Mouse (Mus musculus) E14TG2a.4 (cell line): ENCODE data around the gene Abcb5.

Experiments
- CTCF ChIP-seq: conservative IDR thresholded peaks from 2 replicates; pipeline ENCODE4 v1.5.1; 2014; ENCODE audit warnings: low read length
- NANOG ChIP-seq: IDR thresholded peaks from 2 replicates; pipeline ENCODE4 v1.6.1; 2014; ENCODE audit warnings: borderline replicate concordance, low read length, mixed read lengths
- POU5F1 ChIP-seq: IDR thresholded peaks from 2 replicates; pipeline ENCODE4 v1.6.1; 2014; ENCODE audit warnings: low read length, borderline replicate concordance

DNA sequence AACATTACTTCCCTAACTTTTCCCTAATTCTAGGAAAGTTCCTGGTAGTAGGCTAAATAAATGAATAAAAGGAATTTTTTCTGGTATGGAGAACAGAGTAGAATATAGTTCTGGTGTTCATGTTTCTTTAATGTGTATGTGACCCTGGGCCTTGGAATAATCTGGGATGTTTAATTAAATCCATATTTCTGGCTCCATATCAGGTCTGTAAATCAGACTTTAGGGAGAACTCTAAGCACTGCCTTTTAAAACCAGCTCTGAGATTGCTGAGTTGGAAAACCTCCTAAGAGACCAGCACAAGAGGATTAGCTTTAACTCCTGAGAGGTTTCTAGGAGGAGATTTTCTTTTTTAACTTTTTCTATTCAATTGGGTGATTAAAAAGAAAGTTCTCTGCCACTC is 83.4 kb downstream of the Abcb5 start:
- TF ChIP-seq CTCF (no peak), NANOG (no peak), POU5F1 (no peak)
